Mouse (Mus musculus): ENCODE measurements around the gene Gckr.

DNA sequence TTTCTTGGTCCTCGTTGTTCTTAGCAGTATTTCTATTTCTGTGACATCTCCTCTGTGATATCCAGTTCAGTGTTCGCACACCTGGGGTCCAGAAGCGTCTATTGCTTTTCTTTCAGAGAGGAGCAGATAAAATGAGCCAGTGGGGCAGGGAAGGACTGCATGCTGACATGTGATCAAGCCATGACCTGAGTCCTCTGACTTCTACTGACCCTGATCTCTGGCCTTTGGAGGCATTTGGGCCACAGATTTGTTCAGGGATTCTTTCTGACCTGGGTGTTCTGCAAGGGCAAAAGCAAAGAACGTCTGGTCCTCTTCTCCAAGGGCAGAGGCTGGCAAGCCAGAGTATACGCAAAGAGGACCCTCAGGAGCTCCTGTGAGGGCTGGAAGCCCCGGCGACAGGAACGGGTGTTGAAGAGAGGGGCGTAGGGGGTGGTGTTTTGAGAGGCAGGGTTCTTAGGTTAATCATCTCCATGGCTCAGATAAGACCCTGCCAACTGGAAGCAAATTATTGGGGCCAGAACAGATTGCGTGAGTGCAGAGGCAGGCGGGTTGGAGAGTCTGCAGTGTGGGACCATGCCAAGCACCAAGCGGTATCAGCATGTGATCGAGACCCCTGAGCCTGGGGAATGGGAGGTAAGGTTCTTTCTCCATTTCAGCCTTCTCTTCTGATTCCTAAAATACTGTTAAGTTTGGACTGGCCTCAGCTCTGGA is at the start of gene Gckr:
- TF ChIP-seq UBTF (IDR thresholded peaks at IDR 0.05; ENCODE audit: low read depth, low read length): no peak
- TF ChIP-seq NRF1 (IDR thresholded peaks at IDR 0.05; ENCODE audit: low read depth, low read length): no peak
- TF ChIP-seq POLR2A (IDR thresholded peaks at IDR 0.05; ENCODE audit: low read depth, low read length): no peak
- no peak for TF ChIP-seq CTCF (conservative IDR thresholded peaks at IDR 0.05 in 1 of 2, IDR thresholded peaks at IDR 0.05 in 1 of 2; ENCODE audit: low read depth in 2 of 2, low read length in 2 of 2)
- no peak for TF ChIP-seq JUND (conservative IDR thresholded peaks at IDR 0.05; ENCODE audit: low read depth, low read length)
- no peak for TF ChIP-seq ZMIZ1 (IDR thresholded peaks at IDR 0.05; ENCODE audit: low read depth, low read length)
- no peak for TF ChIP-seq POLR2AphosphoS2 (IDR thresholded peaks at IDR 0.05; ENCODE audit: low read depth, low read length)
- TF ChIP-seq CHD1 (IDR thresholded peaks at IDR 0.05; ENCODE audit: low read depth, low read length): no peak
- TF ChIP-seq ZNF384 (IDR thresholded peaks at IDR 0.05; ENCODE audit: low read depth, low read length): no peak
- no peak for TF ChIP-seq EP300 (IDR thresholded peaks at IDR 0.05; ENCODE audit: low read length)
- TF ChIP-seq USF1 (IDR thresholded peaks at IDR 0.05; ENCODE audit: low read depth, low read length): no peak
- no peak for TF ChIP-seq RCOR1 (conservative IDR thresholded peaks at IDR 0.05; ENCODE audit: low read depth, low read length)
- TF ChIP-seq ZC3H11A (IDR thresholded peaks at IDR 0.05; ENCODE audit: low read depth, low read length): no peak

All from CH12.LX (cell line).